Mouse (Mus musculus): ENCODE results near the gene Map2k5.

Map2k5 gene

DNA sequence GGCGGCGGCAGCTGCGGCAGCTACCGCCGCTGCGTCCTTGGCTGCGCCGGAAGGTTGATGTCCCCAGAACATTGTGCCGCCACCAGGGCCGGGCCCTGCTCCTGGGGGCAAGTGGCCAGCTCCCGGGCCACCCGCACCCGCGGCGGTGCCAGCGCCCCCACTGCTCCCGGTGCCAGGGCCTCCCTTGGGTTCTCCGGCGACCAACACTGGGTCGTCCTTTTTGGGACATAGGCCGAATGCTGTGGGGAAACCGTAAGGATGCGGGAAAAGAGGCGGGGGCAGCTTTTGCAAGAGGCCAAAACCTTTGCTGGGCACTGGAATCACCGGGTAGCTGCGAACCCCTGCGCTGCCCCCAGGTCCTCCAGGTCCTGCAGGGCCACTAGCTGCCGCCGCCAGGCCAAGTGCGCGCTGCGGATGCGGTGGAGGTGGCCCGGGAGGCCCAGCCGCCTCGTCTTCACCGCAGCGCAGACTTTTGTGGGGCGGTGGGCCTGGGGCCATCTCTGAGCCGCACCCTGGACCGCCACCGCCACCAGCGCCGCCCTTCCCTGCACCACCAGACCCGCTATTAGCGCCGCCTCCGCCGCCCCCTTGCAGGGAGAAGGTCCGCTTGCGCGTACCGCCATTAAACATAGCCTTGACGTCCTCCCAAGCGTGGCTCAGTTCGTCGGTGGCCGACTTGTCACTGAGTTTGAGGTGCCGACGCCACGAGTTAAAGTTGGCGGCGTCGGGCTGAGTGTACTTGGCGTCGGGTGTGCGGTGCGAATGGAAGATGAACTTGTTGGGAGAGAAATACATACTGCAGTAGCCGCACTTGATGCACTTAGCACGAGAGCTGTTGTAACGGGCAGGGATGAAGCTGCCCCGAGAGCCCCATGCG is 232.2 kb downstream of the Map2k5 start:
- no peak for DNase-seq (ENCODE audit: low spot score)

DNA sequence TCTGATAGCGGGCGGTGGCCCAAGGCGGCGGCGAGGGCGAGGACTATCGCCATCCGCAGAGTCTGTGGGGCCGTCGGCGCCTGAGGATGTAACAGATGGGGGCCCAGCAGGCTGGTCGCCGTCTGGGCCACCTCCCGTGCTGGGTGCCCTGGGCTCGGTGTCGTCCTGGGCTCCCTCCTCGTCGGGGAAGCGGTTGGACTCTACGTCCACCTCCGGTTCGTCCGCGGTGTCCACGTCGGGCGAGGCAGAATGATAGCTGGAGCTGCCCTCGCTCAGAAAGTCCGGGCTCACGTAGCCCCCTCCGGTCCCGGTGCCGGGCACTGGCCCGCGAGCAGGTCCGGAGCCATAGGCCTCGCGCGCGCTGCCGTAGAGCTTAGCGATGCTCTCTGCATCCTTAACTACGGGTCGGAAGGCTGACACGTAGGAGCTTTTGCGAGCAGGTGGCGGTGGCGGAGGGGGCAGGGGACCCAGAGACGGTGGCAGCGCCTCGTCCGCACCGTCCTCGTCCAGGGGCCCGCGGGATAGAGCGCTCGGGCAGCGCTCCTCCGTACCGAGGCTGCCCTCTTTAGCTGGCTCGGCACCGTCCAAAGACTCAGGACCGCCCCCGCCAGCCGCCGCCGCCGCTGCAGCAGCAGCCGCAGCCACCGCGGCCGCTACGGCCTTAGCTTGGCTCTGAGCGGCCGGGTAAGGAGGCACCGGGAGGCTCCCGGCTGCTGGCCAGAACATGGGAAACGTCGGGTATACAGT is 233.0 kb downstream of the Map2k5 start:
- no peak for DNase-seq (ENCODE audit: low spot score)

DNA sequence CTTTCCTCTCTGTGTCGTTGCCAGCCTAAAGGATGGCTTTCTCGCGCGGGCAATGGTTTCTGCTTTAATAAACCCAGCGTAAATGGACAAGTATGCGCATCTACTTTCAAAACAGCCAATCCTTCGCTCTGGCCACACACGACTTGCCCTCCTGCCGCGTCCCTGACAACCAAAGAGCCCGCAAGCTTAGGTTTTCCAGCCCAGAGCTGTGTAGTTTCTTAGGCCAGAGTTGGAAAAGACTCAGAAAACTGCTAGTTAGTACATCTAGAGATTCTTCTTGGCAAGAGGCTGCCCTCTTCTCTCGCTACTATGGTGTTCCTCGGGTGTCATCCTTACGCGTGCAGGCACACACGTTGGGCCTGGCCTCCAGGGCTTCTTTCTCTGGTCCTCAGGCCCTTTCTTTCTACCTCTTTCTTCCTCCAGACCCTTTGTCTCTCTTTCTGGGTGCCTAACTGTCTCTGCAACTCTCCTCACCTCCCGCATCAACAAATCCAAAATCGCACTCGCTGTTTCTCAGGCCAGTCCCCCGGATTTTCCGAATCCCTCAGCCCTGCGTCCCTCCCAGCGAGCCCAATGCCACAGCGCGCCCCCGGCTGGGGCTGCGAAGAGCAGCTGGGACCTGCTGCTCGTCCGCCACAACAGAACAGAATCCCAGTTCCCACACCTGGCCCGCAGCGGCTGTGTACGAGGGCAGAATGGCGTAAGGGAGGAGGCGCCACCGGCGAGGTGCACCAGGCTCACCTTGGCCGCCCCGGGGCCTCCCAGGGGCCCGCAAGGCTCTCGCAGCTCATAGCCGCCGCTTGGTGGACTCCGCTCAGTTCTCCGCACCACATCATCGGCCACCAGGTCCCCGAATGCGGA is 233.8 kb downstream of the Map2k5 start:
- no peak for DNase-seq (ENCODE audit: low spot score)

DNA sequence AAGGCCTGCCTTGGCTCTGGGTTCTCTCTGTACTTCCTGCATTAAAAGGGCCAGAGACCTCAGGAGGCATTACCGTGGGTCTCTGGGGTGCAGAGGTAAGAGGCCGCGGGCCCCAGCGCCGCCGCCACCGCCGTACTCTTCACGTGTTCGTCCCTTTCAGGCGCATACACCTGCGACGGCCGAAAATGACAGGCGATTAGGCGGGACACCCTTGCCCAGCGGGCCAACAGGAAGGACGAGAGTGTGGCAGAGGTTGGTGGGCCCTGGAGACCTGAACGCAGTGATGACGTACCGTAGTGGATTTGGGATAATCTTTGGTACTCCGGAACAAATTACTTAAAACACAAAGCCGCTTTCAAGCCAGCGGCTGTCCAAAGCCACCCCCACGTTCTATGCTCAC is 234.5 kb downstream of the Map2k5 start:
- DNase-seq (ENCODE audit: low spot score): no peak

DNA sequence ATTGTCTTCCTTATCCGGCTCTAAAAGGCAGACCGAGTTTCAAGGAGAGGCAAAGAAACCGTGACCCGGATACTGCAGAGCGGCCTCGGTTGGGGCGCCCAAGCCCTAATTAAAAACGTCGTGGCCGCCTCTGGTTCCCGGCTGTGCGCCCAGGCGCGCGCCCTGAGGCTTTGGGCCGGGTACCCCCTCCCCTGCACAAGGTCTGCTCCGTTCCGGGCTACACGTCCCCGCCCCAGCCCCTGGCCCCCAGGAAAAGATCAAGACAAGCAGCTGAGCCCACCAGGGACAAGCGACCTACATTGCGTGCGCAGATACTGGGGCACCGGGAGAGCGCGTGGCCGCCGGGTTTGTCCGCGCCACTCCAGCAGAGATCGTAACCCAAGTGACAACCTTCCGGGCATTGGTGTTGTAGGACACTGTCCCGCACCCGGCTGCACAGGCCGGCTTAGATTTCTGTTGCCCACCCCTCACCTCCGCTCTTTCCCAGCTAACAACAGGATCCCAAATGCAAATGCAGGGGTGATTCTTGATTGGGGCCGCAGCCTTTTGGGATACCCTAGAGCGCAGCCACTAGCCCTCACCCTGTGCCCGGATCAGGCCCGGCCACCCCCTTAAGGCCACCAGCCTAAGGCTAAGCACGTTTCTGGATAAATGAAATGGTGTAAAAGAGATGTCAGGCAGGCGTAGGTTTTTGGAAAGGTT is 235.2 kb downstream of the Map2k5 start:
- no peak for DNase-seq (ENCODE audit: low spot score)

DNA sequence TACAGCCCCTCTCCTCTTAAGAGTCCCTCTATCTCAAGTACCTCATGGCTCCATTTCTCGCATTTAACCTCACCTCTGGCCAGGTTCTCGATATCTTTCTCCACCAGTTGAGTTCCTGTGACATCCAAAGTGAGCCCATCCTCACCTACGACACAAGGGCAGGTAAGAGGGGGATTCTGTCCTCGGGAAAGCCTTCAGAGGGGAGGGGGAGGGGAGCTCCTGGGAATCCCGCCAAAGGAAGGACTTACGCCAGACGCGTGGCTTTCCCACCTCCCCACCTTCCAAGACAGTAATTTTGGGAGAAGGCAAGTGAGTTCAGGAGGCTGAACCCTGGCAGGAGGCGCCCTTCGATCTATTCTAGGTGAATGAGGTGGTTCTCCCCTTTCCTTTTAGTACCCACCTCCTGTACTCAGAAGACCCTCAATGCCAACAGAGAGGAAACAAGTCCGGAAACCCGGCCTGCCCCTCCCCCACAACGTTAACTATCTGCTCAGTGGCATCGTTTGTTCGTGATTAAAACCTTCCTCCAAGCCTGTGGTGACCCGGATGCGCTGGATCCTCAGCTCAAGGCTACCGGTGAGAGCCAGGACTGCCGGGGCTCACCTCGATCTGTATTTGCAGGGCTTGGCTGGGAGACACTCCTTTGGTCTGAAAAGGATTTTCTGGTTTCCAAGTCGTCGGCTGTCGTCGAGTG is 235.9 kb downstream of the Map2k5 start:
- DNase-seq (ENCODE audit: low spot score): no peak

DNA sequence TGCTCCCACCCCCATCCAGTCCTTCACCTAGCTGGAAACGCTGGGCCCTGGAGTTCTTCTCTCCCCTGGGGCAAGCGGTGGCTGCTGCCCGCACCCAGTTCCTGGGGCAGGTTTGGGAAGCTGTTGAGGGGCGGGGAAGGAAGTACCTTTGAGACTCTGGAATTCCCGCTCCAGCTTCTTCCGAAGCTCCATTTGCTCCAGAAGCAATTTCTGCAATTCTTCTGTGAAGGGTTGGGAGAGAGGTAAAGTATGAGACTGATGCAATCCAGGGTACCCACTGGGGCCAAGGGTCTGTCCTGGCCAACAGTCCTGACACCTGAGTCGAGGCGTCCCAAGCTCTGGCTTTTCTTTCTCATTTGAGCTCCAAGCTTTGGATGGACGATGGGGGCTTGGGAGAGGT is 237.5 kb downstream of the Map2k5 start:
- DNase-seq (ENCODE audit: low spot score): no peak

DNA sequence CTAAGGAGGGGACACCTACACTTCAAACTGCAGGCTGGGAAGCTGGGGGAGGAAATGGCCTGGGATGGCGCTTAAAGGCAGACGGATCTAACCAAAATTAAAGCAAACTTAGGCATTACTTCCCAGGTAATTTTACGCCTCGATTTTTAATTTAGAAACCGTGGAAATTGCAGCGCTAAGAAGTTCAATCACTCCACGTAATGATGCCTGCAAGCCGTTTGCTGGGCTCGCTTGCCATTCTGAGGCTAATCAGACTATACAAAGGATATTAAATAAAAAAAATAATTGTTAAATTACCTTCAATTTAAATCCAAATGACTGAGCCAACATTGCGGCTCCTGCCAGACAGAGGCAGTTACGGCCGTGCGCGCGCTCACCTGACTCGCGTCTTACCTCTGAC is 238.0 kb downstream of the Map2k5 start:
- no peak for DNase-seq (ENCODE audit: low spot score)

DNA sequence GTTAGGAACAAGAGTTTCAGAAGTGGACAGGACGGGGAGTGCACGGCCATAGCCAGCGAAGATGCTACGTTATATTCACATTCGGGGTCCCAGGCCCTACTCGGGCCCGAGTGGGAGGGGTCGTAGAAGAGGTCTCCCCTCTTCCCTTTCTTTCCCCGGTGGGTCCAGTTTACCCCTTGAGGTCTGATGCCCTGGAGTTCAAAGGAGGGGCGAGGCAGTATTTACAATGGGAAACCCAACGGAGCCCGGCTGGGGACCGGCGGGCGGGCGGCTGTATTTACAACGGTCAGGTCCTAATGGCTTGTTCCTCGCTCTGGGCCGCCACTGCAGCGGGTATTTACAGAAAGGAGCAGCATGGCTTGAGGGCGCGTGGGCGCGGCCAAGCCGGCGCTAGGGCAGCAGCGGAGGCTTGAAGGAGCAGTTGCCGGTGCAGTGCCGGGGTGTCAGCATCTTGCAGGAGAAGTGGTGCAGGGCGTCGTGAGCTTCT is 239.2 kb downstream of the Map2k5 start:
- DNase-seq (ENCODE audit: low spot score): no peak

DNA sequence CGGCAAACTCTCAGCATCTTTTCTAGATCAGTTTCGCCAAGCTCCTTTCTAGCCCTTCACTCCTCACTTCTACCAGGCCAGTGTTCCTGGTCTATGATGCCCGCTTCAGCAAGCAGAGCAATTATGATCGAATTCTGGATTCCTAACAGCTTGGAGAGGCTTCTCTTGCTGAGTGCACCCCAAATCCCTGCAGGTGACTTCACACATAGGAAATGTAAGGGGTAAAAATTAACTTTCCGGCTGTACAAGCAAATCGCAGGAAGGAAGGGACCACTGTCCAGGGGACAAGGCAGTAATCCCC is 240.1 kb downstream of the Map2k5 start:
- DNase-seq (ENCODE audit: low spot score): no peak

DNA sequence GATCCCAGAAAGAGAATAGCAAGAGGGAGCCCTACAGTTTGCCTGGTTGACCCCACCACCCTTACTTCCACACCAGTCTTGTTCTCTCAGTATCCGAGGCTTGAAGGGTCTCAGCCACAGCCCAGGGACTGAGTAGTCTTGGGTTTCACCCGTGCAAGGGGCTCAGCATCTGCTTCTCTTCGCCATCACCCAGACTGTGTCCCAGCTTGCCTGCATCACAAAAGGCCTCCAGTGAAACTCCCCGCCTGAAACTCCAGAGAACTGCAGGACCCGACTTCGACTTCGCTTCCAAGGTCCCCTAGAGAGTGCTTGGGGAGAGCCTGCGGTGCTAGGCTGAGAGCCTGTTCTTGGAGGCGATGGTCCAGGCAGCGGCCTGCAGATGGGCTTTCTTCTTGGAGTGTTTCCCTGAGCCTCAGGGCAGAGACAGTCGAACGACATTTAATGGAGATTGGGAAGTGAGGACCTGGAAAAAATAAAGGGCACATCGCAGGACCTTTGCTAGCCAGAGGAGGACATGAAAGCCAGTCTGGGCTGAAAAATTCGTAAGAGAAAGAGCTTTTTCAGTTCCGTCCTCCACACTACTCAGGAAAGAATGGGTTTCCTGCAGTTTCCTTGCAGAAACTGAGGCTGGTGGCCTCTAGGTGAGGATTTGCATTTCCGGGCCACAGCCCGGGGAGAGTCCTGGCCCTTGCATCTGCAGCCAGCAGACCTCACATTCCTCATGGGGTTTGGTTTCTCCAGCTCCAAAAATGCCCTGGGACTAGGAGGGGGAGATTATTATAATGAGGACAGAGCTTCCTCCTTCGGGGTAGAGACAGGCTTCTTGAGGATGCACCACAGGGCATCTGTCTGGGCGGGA is 240.7 kb downstream of the Map2k5 start:
- DNase-seq (ENCODE audit: low spot score): no peak

DNA sequence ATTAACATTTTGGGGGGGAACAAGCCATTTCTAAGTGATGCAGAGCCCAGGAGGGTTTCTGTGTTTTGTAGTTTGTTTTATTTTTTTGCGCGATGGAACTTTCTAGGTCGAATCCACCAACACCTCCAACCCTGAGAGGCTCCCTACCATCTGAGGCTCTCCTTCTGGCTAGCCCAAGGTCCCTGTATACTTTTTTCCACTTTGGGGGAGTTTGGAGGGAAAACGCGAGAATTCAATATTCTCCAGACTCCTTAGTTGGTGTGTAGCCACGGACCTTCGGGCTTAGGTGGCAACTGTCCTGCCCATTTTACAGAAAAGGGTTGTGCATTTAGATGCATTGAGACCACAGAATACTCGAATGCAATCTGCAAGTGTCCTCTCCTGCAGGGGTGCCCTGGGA is 241.5 kb downstream of the Map2k5 start:
- no peak for DNase-seq (ENCODE audit: low spot score)

DNA sequence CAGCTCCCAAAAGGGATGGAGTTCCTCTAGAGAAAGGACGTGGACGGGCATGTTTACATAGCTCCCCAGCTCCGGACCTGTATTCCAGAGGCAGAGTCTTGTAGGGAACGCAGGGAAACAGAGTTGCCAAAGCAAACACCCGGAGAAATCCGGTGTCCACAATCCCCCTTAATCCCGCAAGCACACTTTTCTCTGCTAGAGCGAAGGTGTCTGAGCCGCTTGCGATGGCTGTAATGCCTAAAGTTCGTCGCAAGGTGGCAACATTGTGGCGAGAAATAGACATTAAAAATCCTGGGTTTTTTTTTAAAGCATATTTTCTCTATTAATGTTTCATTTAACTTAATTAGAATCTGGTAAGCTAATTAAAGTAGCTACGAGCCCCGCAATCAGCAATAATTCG is 241.9 kb downstream of the Map2k5 start:
- DNase-seq (ENCODE audit: low spot score): peak; percentile 53

DNA sequence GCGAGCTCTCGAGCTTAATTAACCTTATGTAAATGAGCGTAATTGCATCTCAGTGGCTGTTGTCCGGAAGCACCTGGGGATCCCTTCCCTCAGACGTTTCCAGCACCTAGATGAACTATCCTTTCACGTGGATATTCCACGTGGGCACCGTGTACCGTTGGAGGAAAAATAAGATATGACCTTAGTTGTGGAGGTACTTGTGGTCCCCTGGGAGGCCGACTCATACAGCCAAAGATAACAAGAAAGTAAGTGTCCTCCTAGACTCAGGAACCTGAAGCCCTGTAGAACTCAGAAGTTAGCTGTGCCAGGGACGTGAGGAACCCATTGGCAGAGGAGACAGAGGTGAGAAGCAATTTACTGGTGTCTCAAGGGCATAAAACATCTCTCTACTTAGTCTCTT is 242.3 kb downstream of the Map2k5 start:
- no peak for DNase-seq (ENCODE audit: low spot score)

DNA sequence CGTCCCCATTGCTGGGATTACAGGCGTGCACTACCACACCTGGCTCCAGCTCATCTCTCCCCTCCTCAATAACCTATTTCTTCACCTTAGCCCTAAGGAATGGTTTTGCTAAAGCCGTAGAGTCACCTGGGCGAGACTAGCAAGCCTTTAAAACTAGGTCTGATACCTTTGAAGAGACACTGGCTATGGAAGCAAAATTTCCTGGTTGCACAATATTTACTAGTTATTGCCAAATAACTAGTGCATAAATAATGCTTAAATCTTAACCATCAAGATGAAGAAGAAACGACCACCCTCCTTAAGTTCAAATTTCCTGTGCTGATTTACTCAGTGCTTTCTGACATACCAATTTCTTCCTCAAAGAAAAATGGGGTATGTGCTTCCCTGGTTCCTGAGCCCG is 244.0 kb downstream of the Map2k5 start:
- DNase-seq (ENCODE audit: low spot score): no peak

DNA sequence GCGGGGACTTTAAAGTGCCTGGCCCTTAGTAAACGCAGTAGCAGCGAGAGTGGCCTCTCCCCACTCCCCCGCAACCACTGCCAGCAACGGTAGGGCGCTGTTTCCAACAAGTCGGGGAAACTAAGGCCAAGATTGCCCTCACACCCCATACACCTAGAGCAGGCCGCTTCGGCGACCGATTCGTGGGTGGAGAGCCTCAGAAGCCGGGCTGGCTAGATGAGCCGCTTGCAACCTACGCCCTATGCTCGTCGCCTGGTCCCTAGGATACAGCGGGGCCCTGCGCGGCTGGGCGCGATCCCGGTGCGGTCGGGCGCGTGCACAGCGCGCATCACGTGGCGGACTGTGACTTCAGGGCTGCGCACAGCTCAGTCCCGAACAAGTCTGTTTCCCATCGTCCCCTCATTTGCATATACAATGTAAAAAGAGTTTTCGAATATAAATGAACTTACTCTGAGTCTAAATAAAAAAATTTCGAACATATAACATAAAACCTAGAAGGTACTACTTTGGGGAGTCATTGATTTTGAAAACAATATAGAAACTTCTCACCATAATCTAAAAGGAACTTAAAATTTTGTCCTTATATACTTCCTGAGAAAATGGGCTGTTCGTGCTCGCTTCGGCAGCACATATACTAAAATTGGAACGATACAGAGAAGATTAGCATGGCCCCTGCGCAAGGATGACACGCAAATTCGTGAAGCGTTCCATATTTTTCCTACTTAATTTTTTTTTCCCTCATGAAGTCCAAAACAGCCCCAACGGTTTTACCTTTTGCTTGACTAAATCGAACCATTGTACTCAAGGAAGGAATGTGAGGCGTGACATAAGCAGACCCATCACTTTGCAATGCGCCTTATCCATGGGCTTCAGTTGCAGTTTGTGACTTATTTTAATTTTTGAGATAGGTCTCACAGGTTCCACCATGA is 244.8 kb downstream of the Map2k5 start:
- DNase-seq (ENCODE audit: low spot score): peak; percentile 87

DNA sequence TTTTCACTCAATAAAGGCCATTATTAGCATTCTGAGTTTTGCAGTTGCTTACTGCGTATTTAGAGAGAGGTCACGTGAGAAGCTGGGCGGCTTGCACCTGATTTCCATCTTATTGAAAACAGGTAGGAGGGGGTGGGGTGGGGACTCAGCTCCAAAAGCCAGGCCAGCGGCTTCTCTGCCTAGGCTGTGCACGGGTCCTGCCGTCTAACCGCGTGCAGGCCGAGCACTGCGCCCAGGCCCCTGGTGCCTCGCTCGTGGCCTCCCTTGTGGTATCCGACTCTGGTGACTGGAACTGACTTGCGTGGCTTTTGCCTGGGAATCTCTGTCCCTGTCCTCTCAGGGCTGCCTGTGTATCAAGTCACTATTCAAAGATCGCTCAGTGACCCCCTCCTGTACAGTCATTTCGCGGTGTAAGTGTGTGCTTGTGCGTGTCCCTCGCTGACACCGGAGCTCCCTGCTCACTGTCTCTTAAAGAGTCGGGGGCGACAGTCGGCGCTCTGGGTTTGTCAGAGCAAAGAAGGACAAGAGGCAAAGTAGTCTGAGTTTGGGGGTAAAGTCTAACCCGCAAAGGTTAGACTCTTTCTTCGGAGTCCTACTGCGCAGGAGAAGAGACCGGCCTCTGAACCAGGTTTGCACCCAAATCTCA is 245.6 kb downstream of the Map2k5 start:
- DNase-seq (ENCODE audit: low spot score): no peak

DNA sequence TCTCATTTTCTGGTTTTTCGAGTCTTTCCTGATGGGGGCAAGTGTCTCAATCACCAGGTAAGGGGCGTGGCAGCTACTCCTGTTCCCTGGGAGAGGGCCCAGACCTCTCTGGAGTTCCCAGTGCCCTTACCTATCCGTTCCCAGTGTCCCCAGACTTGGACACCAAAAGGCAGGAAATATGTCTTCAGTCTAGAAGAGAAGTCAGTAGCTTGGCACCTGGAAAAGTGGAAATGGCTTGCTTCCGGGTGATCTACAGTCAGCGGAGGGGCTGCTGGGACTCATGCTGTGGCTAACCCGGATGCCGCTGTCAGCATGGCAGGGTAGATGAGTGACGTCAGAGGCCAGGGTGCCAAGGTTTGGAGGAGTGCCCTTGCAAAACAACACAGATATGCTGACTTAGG is 248.1 kb downstream of the Map2k5 start:
- no peak for DNase-seq (ENCODE audit: low spot score)

DNA sequence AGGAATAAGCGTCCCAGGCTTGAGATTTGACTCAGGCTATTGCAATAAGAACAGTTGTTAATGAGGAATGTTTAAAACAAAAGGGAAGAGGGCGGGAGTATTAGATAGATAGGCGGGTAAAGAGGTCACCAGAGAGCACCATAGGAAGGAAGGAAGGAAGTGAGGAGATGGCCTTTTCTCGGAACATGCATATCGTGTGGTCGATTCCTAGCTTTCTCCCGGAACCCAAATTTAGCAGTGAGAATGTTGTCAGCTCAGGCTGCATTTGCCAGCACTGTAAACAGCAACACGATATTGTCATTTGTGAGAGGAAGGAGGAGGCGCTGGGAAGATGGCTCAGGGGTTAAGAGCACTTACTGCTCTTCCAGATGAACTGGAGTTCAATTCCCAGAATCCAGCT is 253.2 kb downstream of the Map2k5 start:
- no peak for DNase-seq (ENCODE audit: low spot score)

All from ovary, postnatal 14 days (tissue).